Mouse (Mus musculus) heart, adult 8-10 months (tissue): ENCODE results near the gene Arhgap22. TPM values are rescaled to one million over a fixed set of nuclear protein-coding genes. Genes with fewer than 3 reads are reported as not detected.

ENCODE experiments used
- DNase-seq: peaks from one replicate; pipeline ENCODE4 v3.0.0; 2022; ENCODE audit warnings: low spot score
- total RNA-seq, 4 experiments: library from RNA; stranded (reverse); gene quantifications; 2 replicates each; pipeline ENCODE4 v1.2.4; 2022

Gene Arhgap22
- total RNA-seq, 4 experiments from 2014 or later, result 0.65 to 2.4 (median 1.2) TPM

- no peak for DNase-seq
Measured at GRCm38 (mm10) chr14:33214767-33215128, 922 bp downstream of the Arhgap22 start.

- no peak for DNase-seq
Measured at GRCm38 (mm10) chr14:33215163-33215562, 1.3 kb downstream of the Arhgap22 start.

- no peak for DNase-seq
Measured at GRCm38 (mm10) chr14:33216343-33217208, 2.8 kb downstream of the Arhgap22 start.

- no peak for DNase-seq
Measured at GRCm38 (mm10) chr14:33225235-33225634, 11.4 kb downstream of the Arhgap22 start.

- no peak for DNase-seq
Measured at GRCm38 (mm10) chr14:33230672-33231071, 16.8 kb downstream of the Arhgap22 start.

GRCm38 (mm10) chr14:33231311-33231710 lies 17.5 kb downstream of the Arhgap22 start:
- no peak for DNase-seq

- DNase-seq, result peak; percentile 32
Measured at GRCm38 (mm10) chr14:33232048-33232447, 18.2 kb downstream of the Arhgap22 start.

- peak; percentile 39 for DNase-seq
Measured at GRCm38 (mm10) chr14:33235661-33236060, 21.8 kb downstream of the Arhgap22 start.

- peak; percentile 50 for DNase-seq
Measured at GRCm38 (mm10) chr14:33240400-33240799, 26.6 kb downstream of the Arhgap22 start.

GRCm38 (mm10) chr14:33243261-33243660 lies 29.4 kb downstream of the Arhgap22 start:
- DNase-seq, result no peak

- peak; percentile 40 for DNase-seq
Measured at GRCm38 (mm10) chr14:33244519-33244918, 30.7 kb downstream of the Arhgap22 start.

- DNase-seq, result peak; percentile 26
Measured at GRCm38 (mm10) chr14:33244946-33245345, 31.1 kb downstream of the Arhgap22 start.

- DNase-seq, result peak; percentile 42
Measured at GRCm38 (mm10) chr14:33246476-33246875, 32.6 kb downstream of the Arhgap22 start.

- DNase-seq, result peak; percentile 86
Measured at GRCm38 (mm10) chr14:33247623-33248022, 33.8 kb downstream of the Arhgap22 start.

- DNase-seq, result no peak
Measured at GRCm38 (mm10) chr14:33248741-33249140, 34.9 kb downstream of the Arhgap22 start.

GRCm38 (mm10) chr14:33250215-33250939 lies 36.6 kb downstream of the Arhgap22 start:
- peak; percentile 33 for DNase-seq

GRCm38 (mm10) chr14:33250956-33251745 lies 37.3 kb downstream of the Arhgap22 start:
- DNase-seq, result no peak

- no peak for DNase-seq
Measured at GRCm38 (mm10) chr14:33258256-33258655, 44.4 kb downstream of the Arhgap22 start.

GRCm38 (mm10) chr14:33260131-33260530 lies 46.3 kb downstream of the Arhgap22 start:
- DNase-seq, result no peak

- DNase-seq, result no peak
Measured at GRCm38 (mm10) chr14:33264795-33265194, 51.0 kb downstream of the Arhgap22 start.

GRCm38 (mm10) chr14:33276240-33276639 lies 62.4 kb downstream of the Arhgap22 start:
- DNase-seq, result no peak

GRCm38 (mm10) chr14:33278374-33278773 lies 64.5 kb downstream of the Arhgap22 start:
- no peak for DNase-seq
